Comparison of ENCODE assay signal across 15 mouse cellular contexts in genomic region chr9:71760518-71761141, GRCm38 (mm10). TPM values are rescaled to one million over a fixed set of nuclear protein-coding genes. Genes with fewer than 3 reads are reported as not detected.
DNase-seq lines count a peak whose midpoint lies in the region; ATAC-seq and TF ChIP-seq lines count a peak whose summit lies in the region.
"Had no signal": no experiment of that assay in that cellular context is flagged by ENCODE, and none has a peak within 500 bp of the region (broad histone marks: within the 10 kb centered on the region; RNA-seq: fewer than 3 reads in every experiment).

No protein-coding gene starts in this region.

- no peak for TF ChIP-seq POLR2A in heart, adult 2 months (IDR thresholded peaks at IDR 0.05; ENCODE audit: insufficient read depth, low read depth, low read length)

- no peak for DNase-seq in heart, adult 2 months
- DNase-seq in lung, postnatal 14 days: no peak
- peak; percentile 72 for DNase-seq in forebrain, embryonic 14.5 days (ENCODE audit: low spot score)
- DNase-seq in neural tube, embryonic 11.5 days (ENCODE audit: low spot score): peak; percentile 35
- DNase-seq in testis, postnatal 10 days (ENCODE audit: low spot score): no peak
- no peak for DNase-seq in adrenal gland, adult 2 months
- DNase-seq: adrenal gland, postnatal 10 days; cerebellum, adult 11-12 months; gastrocnemius, postnatal 25 days; layer of hippocampus, postnatal 36 days; right cerebral cortex, adult 18-20 months had no signal

- TF ChIP-seq EP300 in heart, adult 2 months (IDR thresholded peaks at IDR 0.05; ENCODE audit: insufficient read depth, low read depth, low read length): no peak

- no peak for TF ChIP-seq CTCF in heart, adult 2 months (IDR thresholded peaks at IDR 0.05)

- peak overlapping the region; percentile 69 for H3K27ac ChIP-seq in heart, embryonic 12.5 days (ENCODE audit: poor library complexity, severe bottlenecking)
- no peak overlapping the region for H3K27ac ChIP-seq in heart, adult 2 months
- H3K27ac ChIP-seq in lung, embryonic 15.5 days: peak overlapping the region; percentile 85
- no peak overlapping the region for H3K27ac ChIP-seq in forebrain, embryonic 14.5 days (ENCODE audit: low read depth, low read length)
- H3K27ac ChIP-seq in neural tube, embryonic 11.5 days (ENCODE audit: low read depth, low read length): no peak overlapping the region
- H3K27ac ChIP-seq: liver, embryonic 12.5 days had no signal

- 0 out of 2 replicates have a peak, but pooled peaks cover 3% of the 10 kb centered on the region for H3K9me3 ChIP-seq in heart, embryonic 12.5 days (replicated peaks)
- no peaks in the 10 kb centered on the region for H3K9me3 ChIP-seq in lung, embryonic 15.5 days
- H3K9me3 ChIP-seq in forebrain, embryonic 14.5 days (replicated peaks; ENCODE audit: control insufficient read depth, low read length): no peaks in the 10 kb centered on the region
- H3K9me3 ChIP-seq in neural tube, embryonic 11.5 days (ENCODE audit: control insufficient read depth, low read length): no peaks in the 10 kb centered on the region

- peak overlapping the region; percentile 39 for H3K9ac ChIP-seq in heart, embryonic 12.5 days
- no peak overlapping the region for H3K9ac ChIP-seq in heart, adult 2 months (ENCODE audit: low read depth, low read length)
- no peak overlapping the region for H3K9ac ChIP-seq in lung, embryonic 15.5 days
- no peak overlapping the region for H3K9ac ChIP-seq in forebrain, embryonic 14.5 days (ENCODE audit: low read length)
- no peak overlapping the region for H3K9ac ChIP-seq in neural tube, embryonic 11.5 days (ENCODE audit: low read length)
- H3K9ac ChIP-seq: liver, embryonic 12.5 days had no signal

- whole genome bisulfite sequencing in heart, embryonic 12.5 days: 20% methylated on average over 13 of the region's 14 CpGs
- WGBS in heart, adult 2 months: 61% methylated on average over 14 of the region's 14 CpGs
- WGBS in lung, embryonic 15.5 days: 14% methylated on average over 14 of the region's 14 CpGs
- 1% methylated on average over 14 of the region's 14 CpGs for WGBS in forebrain, embryonic 14.5 days
- WGBS in neural tube, embryonic 11.5 days: 13% methylated on average over 14 of the region's 14 CpGs

- H3K79me2 ChIP-seq in heart, adult 2 months (replicated peaks; ENCODE audit: control insufficient read depth, insufficient read depth, low read length): no peaks in the 10 kb centered on the region; the same call in 1 of the 2 replicates

- intact Hi-C loops in heart, adult 2 months (cut with DNase I): no loop called here

- H3K27me3 ChIP-seq in heart, embryonic 12.5 days (replicated peaks): no peaks in the 10 kb centered on the region
- H3K27me3 ChIP-seq in heart, adult 2 months (ENCODE audit: control insufficient read depth, insufficient read depth, low read length): no peaks in the 10 kb centered on the region
- H3K27me3 ChIP-seq in lung, embryonic 15.5 days: no peaks in the 10 kb centered on the region
- H3K27me3 ChIP-seq in forebrain, embryonic 14.5 days (replicated peaks; ENCODE audit: control insufficient read depth, insufficient read depth, low read length): peaks cover 2% of the 10 kb centered on the region
- H3K27me3 ChIP-seq in neural tube, embryonic 11.5 days (ENCODE audit: control insufficient read depth, insufficient read depth, low read length): no peaks in the 10 kb centered on the region
- H3K27me3 ChIP-seq: liver, embryonic 12.5 days had no signal

- no peak overlapping the region for H3K4me3 ChIP-seq in heart, embryonic 12.5 days
- H3K4me3 ChIP-seq in heart, adult 2 months: no peak overlapping the region
- no peak overlapping the region for H3K4me3 ChIP-seq in lung, embryonic 15.5 days
- no peak overlapping the region for H3K4me3 ChIP-seq in forebrain, embryonic 14.5 days (ENCODE audit: low read depth, low read length)
- H3K4me3 ChIP-seq in neural tube, embryonic 11.5 days (ENCODE audit: low read depth, low read length): no peak overlapping the region
- H3K4me3 ChIP-seq: liver, embryonic 12.5 days had no signal

- peaks cover 8% of the 10 kb centered on the region for H3K36me3 ChIP-seq in heart, embryonic 12.5 days
- H3K36me3 ChIP-seq in heart, adult 2 months (ENCODE audit: control insufficient read depth, insufficient read depth, low read length): no peaks in the 10 kb centered on the region; the same call in 1 of the 2 replicates
- no peaks in the 10 kb centered on the region for H3K36me3 ChIP-seq in lung, embryonic 15.5 days
- H3K36me3 ChIP-seq in forebrain, embryonic 14.5 days (ENCODE audit: control insufficient read depth, insufficient read depth, low read length): no peaks in the 10 kb centered on the region
- H3K36me3 ChIP-seq in neural tube, embryonic 11.5 days (ENCODE audit: control insufficient read depth, insufficient read depth, low read length): no peaks in the 10 kb centered on the region
- H3K36me3 ChIP-seq: liver, embryonic 12.5 days had no signal

- H3K4me2 ChIP-seq in heart, embryonic 12.5 days: peak overlapping the region; percentile 48
- peak overlapping the region; percentile 18 for H3K4me2 ChIP-seq in lung, embryonic 15.5 days
- peak overlapping the region; percentile 18; the same call in 1 of the 2 replicates for H3K4me2 ChIP-seq in forebrain, embryonic 14.5 days (ENCODE audit: low read length)
- H3K4me2 ChIP-seq in neural tube, embryonic 11.5 days (ENCODE audit: low read depth): no peak overlapping the region
- H3K4me2 ChIP-seq: liver, embryonic 12.5 days had no signal

- H3K4me1 ChIP-seq in heart, embryonic 12.5 days (replicated peaks): peaks cover 79% of the 10 kb centered on the region
- peaks cover 3% of the 10 kb centered on the region for H3K4me1 ChIP-seq in heart, adult 2 months (ENCODE audit: control insufficient read depth, insufficient read depth, low read length)
- peaks cover 55% of the 10 kb centered on the region for H3K4me1 ChIP-seq in lung, embryonic 15.5 days
- peaks cover 17% of the 10 kb centered on the region; the same call in 1 of the 2 replicates for H3K4me1 ChIP-seq in forebrain, embryonic 14.5 days (ENCODE audit: control insufficient read depth, insufficient read depth, low read length)
- H3K4me1 ChIP-seq in neural tube, embryonic 11.5 days (ENCODE audit: control insufficient read depth, insufficient read depth, low read length): peaks cover 21% of the 10 kb centered on the region

- no peak for ATAC-seq in heart, embryonic 12.5 days (ENCODE audit: insufficient number of reproducible peaks, low FRiP score)
- no peak for ATAC-seq in lung, embryonic 15.5 days (ENCODE audit: borderline replicate concordance, extremely low read depth, low FRiP score, low TSS enrichment)
- ATAC-seq in forebrain, embryonic 14.5 days: peak; percentile 62; the same call in 1 of the 2 replicates
- no peak for ATAC-seq in neural tube, embryonic 11.5 days (ENCODE audit: insufficient read depth, low FRiP score, low TSS enrichment)
- ATAC-seq: intestine, postnatal 0 days; liver, embryonic 12.5 days had no signal

RNA-seq across cellular contexts. Expression of gene Cgnl1, which starts 10.8 kb away (rescaled TPM):
- 54.6 and 57.2 TPM in 2 replicates for polyA plus RNA-seq in heart, embryonic 12.5 days (2016; fragmentation: Nextera tagmentation; extraction: Ambion mirVana)
- total RNA-seq in heart, adult 2 months (2021): 10 to 100 TPM; 28.1 to 31.0 TPM
- polyA plus RNA-seq in heart, adult 2 months (2012; rRNA removed): 10.5 and 16.2 TPM in 2 replicates
- 20.2 and 20.3 TPM in 2 replicates for polyA plus RNA-seq in lung, embryonic 15.5 days (2015; fragmentation: Nextera tagmentation; extraction: Ambion mirVana)
- polyA plus RNA-seq in forebrain, embryonic 14.5 days (2014; fragmentation: Nextera tagmentation; extraction: Ambion mirVana): 2.3 and 3.5 TPM in 2 replicates
- polyA plus RNA-seq in neural tube, embryonic 11.5 days (2014; fragmentation: Nextera tagmentation; extraction: Ambion mirVana): 6.6 and 7.5 TPM in 2 replicates
- 10 to 100 TPM; 91.4 to 99.0 TPM for total RNA-seq in adrenal gland, adult 2 months (2021)
- 9.6 and 10.4 TPM in 2 replicates for polyA plus RNA-seq in adrenal gland, adult 2 months (2012; rRNA removed)

Comparison
In these comparisons a context has a peak if more than half of its experiments do, and no peak if none do; other contexts are left out.
1. H3K27ac ChIP-seq: peak in heart, embryonic 12.5 days (single experiment) and lung, embryonic 15.5 days (single experiment); none in heart, adult 2 months (single experiment), forebrain, embryonic 14.5 days (single experiment) and neural tube, embryonic 11.5 days (single experiment).
2. DNase-seq: peak in forebrain, embryonic 14.5 days (single experiment) and neural tube, embryonic 11.5 days (single experiment); none in heart, adult 2 months (0 of 2), lung, postnatal 14 days (single experiment), testis, postnatal 10 days (single experiment) and adrenal gland, adult 2 months (single experiment).